Mouse (Mus musculus) embryo, embryonic 11 days (tissue): ENCODE measurements at regions not wholly inside any gene's neighbourhood (a gene's known extent, or its start where the extent isn't known, plus 50 kb on each side); places are given as distances from the start of the nearest gene placed in this dataset.

Experiments used
- DNase-seq: peaks from one replicate; pipeline ENCODE4 v3.0.0-alpha.2; 2015

GRCm38 (mm10) chr5:43048196-43049050 lies 184.5 kb upstream of the Cpeb2 start:
- no peak for DNase-seq

- DNase-seq = no peak
These were observed 183.3 kb upstream of the Cpeb2 start for GRCm38 (mm10) chr5:43049381-43050301.

- no peak for DNase-seq
These were observed 181.9 kb upstream of the Cpeb2 start for GRCm38 (mm10) chr5:43050961-43051517.

GRCm38 (mm10) chr5:43052668-43053067 lies 180.3 kb upstream of the Cpeb2 start:
- no peak for DNase-seq

GRCm38 (mm10) chr5:43054586-43054985 lies 178.4 kb upstream of the Cpeb2 start:
- DNase-seq = no peak

GRCm38 (mm10) chr5:43055111-43055710 lies 177.8 kb upstream of the Cpeb2 start:
- DNase-seq = no peak

GRCm38 (mm10) chr5:43056486-43056885 lies 176.5 kb upstream of the Cpeb2 start:
- no peak for DNase-seq

- DNase-seq = no peak
These were observed 171.7 kb upstream of the Cpeb2 start for GRCm38 (mm10) chr5:43061243-43061642.

- no peak for DNase-seq
These were observed 171.1 kb upstream of the Cpeb2 start for GRCm38 (mm10) chr5:43061797-43062391.

GRCm38 (mm10) chr5:43062499-43062898 lies 170.5 kb upstream of the Cpeb2 start:
- DNase-seq = no peak

GRCm38 (mm10) chr5:43063386-43063785 lies 169.6 kb upstream of the Cpeb2 start:
- DNase-seq = no peak

GRCm38 (mm10) chr5:43071541-43071940 lies 161.4 kb upstream of the Cpeb2 start:
- no peak for DNase-seq

GRCm38 (mm10) chr5:43072340-43072739 lies 160.6 kb upstream of the Cpeb2 start:
- DNase-seq = no peak

- no peak for DNase-seq
These were observed 158.4 kb upstream of the Cpeb2 start for GRCm38 (mm10) chr5:43074536-43074935.

GRCm38 (mm10) chr5:43080252-43080651 lies 152.7 kb upstream of the Cpeb2 start:
- DNase-seq = no peak

- no peak for DNase-seq
These were observed 151.1 kb upstream of the Cpeb2 start for GRCm38 (mm10) chr5:43081561-43082534.

GRCm38 (mm10) chr5:43087077-43087476 lies 145.9 kb upstream of the Cpeb2 start:
- no peak for DNase-seq

- peak; percentile 13 for DNase-seq
These were observed 145.0 kb upstream of the Cpeb2 start for GRCm38 (mm10) chr5:43087907-43088387.

- peak; percentile 15 for DNase-seq
These were observed 144.1 kb upstream of the Cpeb2 start for GRCm38 (mm10) chr5:43088650-43089397.

- DNase-seq = no peak
These were observed 143.5 kb upstream of the Cpeb2 start for GRCm38 (mm10) chr5:43089475-43089874.
